Mouse (Mus musculus) cerebellum, adult 2 months (tissue): Measurements from ENCODE around the gene Them7. TPM values are rescaled to one million over a fixed set of nuclear protein-coding genes. Genes with fewer than 3 reads are reported as not detected.

Source experiments
- DNase-seq, 2 experiments: peaks; one replicate each; pipeline ENCODE4 v3.0.0; 2021
- H3K27ac ChIP-seq: fragments of 200-500 bp; 2 replicates; pipeline ENCODE4 v1.5.1; 2012; ENCODE audit warnings: low read length, control low read depth, inconsistent platforms; ENCODE audit not compliant: insufficient read depth
- H3K27me3 ChIP-seq: fragments of 200-500 bp; 2 replicates; pipeline ENCODE4 v1.6.1; 2012; ENCODE audit warnings: inconsistent platforms, mild to moderate bottlenecking, low read length, moderate library complexity; ENCODE audit not compliant: control insufficient read depth, insufficient read depth
- H3K4me1 ChIP-seq: fragments of 200-500 bp; 2 replicates; pipeline ENCODE4 v1.6.1; 2011; ENCODE audit warnings: low read length; ENCODE audit not compliant: control insufficient read depth, insufficient read depth
- H3K4me3 ChIP-seq: fragments of 200-500 bp; replicated peaks from 2 replicates; pipeline ENCODE3; 2011; ENCODE audit warnings: mild to moderate bottlenecking, low read depth, low read length, control low read depth; ENCODE audit not compliant: insufficient read depth
- CTCF ChIP-seq: fragments of 200-500 bp; IDR thresholded peaks from 2 replicates; pipeline ENCODE4 v1.5.1; 2011; ENCODE audit warnings: low read depth, mild to moderate bottlenecking, control low read depth, low read length, moderate library complexity, borderline replicate concordance; ENCODE audit not compliant: insufficient read depth
- POLR2A ChIP-seq: fragments of 200-500 bp; IDR thresholded peaks from 2 replicates; pipeline ENCODE4 v1.6.1; 2011; ENCODE audit warnings: low read length, control low read depth, borderline replicate concordance; ENCODE audit not compliant: insufficient read depth
- WGBS: fragments of 180-500 bp; shearing (Covaris S2); methylation state at CpG from one replicate; pipeline ENCODE4 v1.1.7; 2018; 5-methylcytosine and 5-hydroxymethylcytosine counted together
- polyA plus RNA-seq: library from polyadenylated mRNA; depleted of rRNA; stranded (reverse); fragments of >200 nt; gene quantifications from 2 replicates; pipeline ENCODE4 v1.2.3, GENCODE M21; 2012

Them7 gene
- polyA plus RNA-seq, 1 experiment = 0.18 TPM

- H3K4me3 ChIP-seq = no peak overlapping the region
- no peaks in the 10 kb centered on the region for H3K4me1 ChIP-seq
- H3K27ac ChIP-seq = no peak overlapping the region
- no peak for DNase-seq
- H3K27me3 ChIP-seq = no peaks in the 10 kb centered on the region
- TF ChIP-seq POLR2A = no peak
- TF ChIP-seq CTCF = no peak
- WGBS = 92% methylated on average over 11 of the region's 11 CpGs
Measured at GRCm38 (mm10) chr2:105373658-105374057, 149.5 kb downstream of the Them7 start.

GRCm38 (mm10) chr2:105375261-105375660, 151.1 kb downstream of the Them7 start:
- TF ChIP-seq POLR2A (no peak), CTCF (no peak)
- no peak overlapping the region for H3K4me3 ChIP-seq
- no peaks in the 10 kb centered on the region for H3K4me1 ChIP-seq
- no peak overlapping the region for H3K27ac ChIP-seq
- 94% methylated on average over 7 of the region's 7 CpGs for WGBS
- DNase-seq = no peak
- H3K27me3 ChIP-seq = no peaks in the 10 kb centered on the region

GRCm38 (mm10) chr2:105375705-105376104, 151.6 kb downstream of the Them7 start:
- DNase-seq = no peak
- no peaks in the 10 kb centered on the region for H3K4me1 ChIP-seq
- H3K27me3 ChIP-seq = no peaks in the 10 kb centered on the region
- H3K4me3 ChIP-seq = no peak overlapping the region
- H3K27ac ChIP-seq = no peak overlapping the region
- TF ChIP-seq CTCF = no peak
- no peak for TF ChIP-seq POLR2A
- 70% methylated on average over 4 of the region's 4 CpGs for WGBS

- 86% methylated on average over 1 of the region's 1 CpGs for WGBS
- Histone ChIP-seq H3K27ac (no peak overlapping the region), H3K4me3 (no peak overlapping the region), H3K4me1 (no peaks in the 10 kb centered on the region), H3K27me3 (no peaks in the 10 kb centered on the region)
- TF ChIP-seq POLR2A (no peak), CTCF (no peak)
- no peak for DNase-seq
Measured at GRCm38 (mm10) chr2:105379682-105380081, 155.6 kb downstream of the Them7 start.

- DNase-seq = no peak
Measured at GRCm38 (mm10) chr2:105380757-105381319, 156.7 kb downstream of the Them7 start.

GRCm38 (mm10) chr2:105383063-105383462, 158.9 kb downstream of the Them7 start:
- H3K4me3 ChIP-seq = no peak overlapping the region
- TF ChIP-seq POLR2A = no peak
- TF ChIP-seq CTCF = no peak
- no peak overlapping the region for H3K27ac ChIP-seq
- no peaks in the 10 kb centered on the region for H3K27me3 ChIP-seq
- no peaks in the 10 kb centered on the region for H3K4me1 ChIP-seq
- no peak for DNase-seq
- WGBS = 93% methylated on average over 8 of the region's 8 CpGs

More at GRCm38 (mm10) chr2:105380757-105381319, 156.7 kb downstream of the Them7 start:
- WGBS = 86% methylated on average over 3 of the region's 3 CpGs
- Histone ChIP-seq H3K27ac (no peak overlapping the region), H3K4me3 (no peak overlapping the region), H3K4me1 (no peaks in the 10 kb centered on the region), H3K27me3 (no peaks in the 10 kb centered on the region)
- TF ChIP-seq CTCF (no peak), POLR2A (no peak)

- H3K27ac ChIP-seq = no peak overlapping the region
- no peak for TF ChIP-seq POLR2A
- TF ChIP-seq CTCF = no peak
- no peak for DNase-seq
- no peaks in the 10 kb centered on the region for H3K4me1 ChIP-seq
- 51% methylated on average over 3 of the region's 3 CpGs for WGBS
- H3K4me3 ChIP-seq = no peak overlapping the region
- H3K27me3 ChIP-seq = no peaks in the 10 kb centered on the region
Measured at GRCm38 (mm10) chr2:105384998-105385397, 160.9 kb downstream of the Them7 start.

- TF ChIP-seq POLR2A (no peak), CTCF (no peak)
Measured at GRCm38 (mm10) chr2:105386418-105386817, 162.3 kb downstream of the Them7 start.

More at GRCm38 (mm10) chr2:105386418-105386817, 162.3 kb downstream of the Them7 start:
- H3K4me3 ChIP-seq = no peak overlapping the region
- no peaks in the 10 kb centered on the region; the same call in 1 of the 2 replicates for H3K27me3 ChIP-seq
- no peaks in the 10 kb centered on the region for H3K4me1 ChIP-seq
- WGBS = 90% methylated on average over 4 of the region's 4 CpGs
- H3K27ac ChIP-seq = no peak overlapping the region
- no peak for DNase-seq
